Mouse (Mus musculus): ENCODE measurements around the gene Rras2. TPM values are rescaled to one million over a fixed set of nuclear protein-coding genes. Genes with fewer than 3 reads are reported as not detected.

Gene Rras2
- polyA plus RNA-seq, 1 experiment from 2014 or later, result 57.5 TPM

- H3K4me1 ChIP-seq, result peaks cover 8% of the 10 kb centered on the region
- DNase-seq (ENCODE audit: low spot score), result no peak
- H3K27ac ChIP-seq, result no peak overlapping the region
- WGBS, result 87% methylated on average over 3 of the region's 3 CpGs
- H3K9me3 ChIP-seq, result no peaks in the 10 kb centered on the region
- H3K4me3 ChIP-seq, result no peak overlapping the region
- no peaks in the 10 kb centered on the region for H3K36me3 ChIP-seq
- H3K27me3 ChIP-seq (ENCODE audit: insufficient read depth, poor library complexity, severe bottlenecking), result no peaks in the 10 kb centered on the region
These were observed 21.8 kb upstream of the Rras2 start for GRCm38 (mm10) chr7:114139400-114139799.

GRCm38 (mm10) chr7:114138261-114138660, 20.7 kb upstream of the Rras2 start:
- 92% methylated on average over 2 of the region's 2 CpGs for WGBS
- no peak overlapping the region for H3K4me3 ChIP-seq
- no peak for DNase-seq (ENCODE audit: low spot score)
- no peaks in the 10 kb centered on the region for H3K36me3 ChIP-seq
- no peaks in the 10 kb centered on the region for H3K9me3 ChIP-seq
- H3K27me3 ChIP-seq (ENCODE audit: insufficient read depth, poor library complexity, severe bottlenecking), result no peaks in the 10 kb centered on the region
- peaks cover 8% of the 10 kb centered on the region for H3K4me1 ChIP-seq
- H3K27ac ChIP-seq, result no peak overlapping the region

GRCm38 (mm10) chr7:114135166-114135565, 17.6 kb upstream of the Rras2 start:
- Histone ChIP-seq H3K36me3 (no peaks in the 10 kb centered on the region), H3K9me3 (no peaks in the 10 kb centered on the region), H3K27me3 (ENCODE audit: insufficient read depth, poor library complexity, severe bottlenecking) (no peaks in the 10 kb centered on the region), H3K4me3 (no peak overlapping the region), H3K27ac (no peak overlapping the region), H3K4me1 (peaks cover 11% of the 10 kb centered on the region)
- DNase-seq (ENCODE audit: low spot score), result no peak
- WGBS, result 27% methylated on average over 6 of the region's 6 CpGs

GRCm38 (mm10) chr7:114133957-114134356, 16.4 kb upstream of the Rras2 start:
- WGBS, result 49% methylated on average over 5 of the region's 5 CpGs
- H3K27ac ChIP-seq, result no peak overlapping the region
- no peaks in the 10 kb centered on the region for H3K36me3 ChIP-seq
- H3K4me1 ChIP-seq, result peaks cover 8% of the 10 kb centered on the region
- no peak for DNase-seq (ENCODE audit: low spot score)
- H3K4me3 ChIP-seq, result no peak overlapping the region
- no peaks in the 10 kb centered on the region for H3K27me3 ChIP-seq (ENCODE audit: insufficient read depth, poor library complexity, severe bottlenecking)
- H3K9me3 ChIP-seq, result no peaks in the 10 kb centered on the region

- Histone ChIP-seq H3K27me3 (ENCODE audit: insufficient read depth, poor library complexity, severe bottlenecking) (no peaks in the 10 kb centered on the region), H3K9me3 (no peaks in the 10 kb centered on the region), H3K4me3 (no peak overlapping the region), H3K36me3 (no peaks in the 10 kb centered on the region), H3K27ac (no peak overlapping the region), H3K4me1 (peaks cover 8% of the 10 kb centered on the region)
- 43% methylated on average over 8 of the region's 8 CpGs for WGBS
- DNase-seq (ENCODE audit: low spot score), result no peak
These were observed 14.7 kb upstream of the Rras2 start for GRCm38 (mm10) chr7:114132316-114132715.

GRCm38 (mm10) chr7:114129281-114129680, 11.7 kb upstream of the Rras2 start:
- Histone ChIP-seq H3K27me3 (ENCODE audit: insufficient read depth, poor library complexity, severe bottlenecking) (no peaks in the 10 kb centered on the region), H3K4me1 (peaks cover 4% of the 10 kb centered on the region; the same call in 1 of the 2 replicates), H3K9me3 (no peaks in the 10 kb centered on the region), H3K36me3 (no peaks in the 10 kb centered on the region), H3K27ac (no peak overlapping the region), H3K4me3 (no peak overlapping the region)
- WGBS, result 56% methylated on average over 2 of the region's 2 CpGs
- DNase-seq (ENCODE audit: low spot score), result no peak

- peak overlapping the region; percentile 19; the same call in 1 of the 2 replicates for H3K27ac ChIP-seq
- no peaks in the 10 kb centered on the region for H3K9me3 ChIP-seq
- peaks cover 23% of the 10 kb centered on the region for H3K4me1 ChIP-seq
- DNase-seq (ENCODE audit: low spot score), result no peak
- H3K4me3 ChIP-seq, result peak overlapping the region; percentile 96
- 43% methylated on average over 7 of the region's 7 CpGs for WGBS
- no peaks in the 10 kb centered on the region for H3K27me3 ChIP-seq (ENCODE audit: insufficient read depth, poor library complexity, severe bottlenecking)
- H3K36me3 ChIP-seq, result 0 out of 2 replicates have a peak, but pooled peaks cover 5% of the 10 kb centered on the region
These were observed 599 bp upstream of the Rras2 start for GRCm38 (mm10) chr7:114118180-114118579.

GRCm38 (mm10) chr7:114116711-114117351, 750 bp downstream of the Rras2 start:
- Histone ChIP-seq H3K9me3 (no peaks in the 10 kb centered on the region), H3K4me3 (peak overlapping the region; percentile 96), H3K27me3 (ENCODE audit: insufficient read depth, poor library complexity, severe bottlenecking) (no peaks in the 10 kb centered on the region), H3K4me1 (peaks cover 24% of the 10 kb centered on the region), H3K27ac (peak overlapping the region; percentile 98), H3K36me3 (0 out of 2 replicates have a peak, but pooled peaks cover 5% of the 10 kb centered on the region)
- 2% methylated on average over 74 of the region's 74 CpGs for WGBS
- DNase-seq (ENCODE audit: low spot score), result peak; percentile 91

GRCm38 (mm10) chr7:114115961-114116360, 1.6 kb downstream of the Rras2 start:
- Histone ChIP-seq H3K36me3 (0 out of 2 replicates have a peak, but pooled peaks cover 5% of the 10 kb centered on the region), H3K27me3 (ENCODE audit: insufficient read depth, poor library complexity, severe bottlenecking) (no peaks in the 10 kb centered on the region), H3K4me3 (peak overlapping the region; percentile 96), H3K4me1 (peaks cover 28% of the 10 kb centered on the region), H3K27ac (no peak overlapping the region), H3K9me3 (no peaks in the 10 kb centered on the region)
- no peak for DNase-seq (ENCODE audit: low spot score)
- 14% methylated on average over 9 of the region's 9 CpGs for WGBS

GRCm38 (mm10) chr7:114114976-114115375, 2.6 kb downstream of the Rras2 start:
- no peaks in the 10 kb centered on the region for H3K9me3 ChIP-seq
- WGBS, result 37% methylated on average over 3 of the region's 3 CpGs

GRCm38 (mm10) chr7:114114284-114114683, 3.3 kb downstream of the Rras2 start:
- Histone ChIP-seq H3K4me1 (peaks cover 41% of the 10 kb centered on the region), H3K9me3 (no peaks in the 10 kb centered on the region), H3K36me3 (0 out of 2 replicates have a peak, but pooled peaks cover 5% of the 10 kb centered on the region), H3K27me3 (ENCODE audit: insufficient read depth, poor library complexity, severe bottlenecking) (no peaks in the 10 kb centered on the region), H3K4me3 (no peak overlapping the region), H3K27ac (no peak overlapping the region)
- WGBS, result 79% methylated on average over 2 of the region's 2 CpGs
- DNase-seq (ENCODE audit: low spot score), result no peak

More at GRCm38 (mm10) chr7:114114976-114115375, 2.6 kb downstream of the Rras2 start:
- H3K4me1 ChIP-seq, result peaks cover 35% of the 10 kb centered on the region
- H3K4me3 ChIP-seq, result peak overlapping the region; percentile 96
- DNase-seq (ENCODE audit: low spot score), result no peak
- H3K36me3 ChIP-seq, result 0 out of 2 replicates have a peak, but pooled peaks cover 5% of the 10 kb centered on the region
- H3K27ac ChIP-seq, result no peak overlapping the region
- H3K27me3 ChIP-seq (ENCODE audit: insufficient read depth, poor library complexity, severe bottlenecking), result no peaks in the 10 kb centered on the region

GRCm38 (mm10) chr7:114110500-114110899, 7.1 kb downstream of the Rras2 start:
- no peaks in the 10 kb centered on the region for H3K9me3 ChIP-seq
- H3K4me3 ChIP-seq, result no peak overlapping the region
- no peaks in the 10 kb centered on the region for H3K27me3 ChIP-seq (ENCODE audit: insufficient read depth, poor library complexity, severe bottlenecking)
- H3K4me1 ChIP-seq, result peaks cover 59% of the 10 kb centered on the region
- DNase-seq (ENCODE audit: low spot score), result no peak
- 0 out of 2 replicates have a peak, but pooled peaks cover 5% of the 10 kb centered on the region for H3K36me3 ChIP-seq
- whole genome bisulfite sequencing, result 79% methylated on average over 2 of the region's 2 CpGs
- H3K27ac ChIP-seq, result no peak overlapping the region

GRCm38 (mm10) chr7:114105886-114106285, 11.7 kb downstream of the Rras2 start:
- WGBS, result 74% methylated on average over 8 of the region's 8 CpGs
- H3K27ac ChIP-seq, result peak overlapping the region; percentile 67
- peak overlapping the region; percentile 18; the same call in 1 of the 2 replicates for H3K4me3 ChIP-seq
- H3K9me3 ChIP-seq, result no peaks in the 10 kb centered on the region
- DNase-seq (ENCODE audit: low spot score), result no peak
- H3K4me1 ChIP-seq, result peaks cover 87% of the 10 kb centered on the region
- H3K27me3 ChIP-seq (ENCODE audit: insufficient read depth, poor library complexity, severe bottlenecking), result no peaks in the 10 kb centered on the region
- no peaks in the 10 kb centered on the region for H3K36me3 ChIP-seq
